Mouse (Mus musculus): Measurements from ENCODE around the gene Sprr2j-ps.

DNA sequence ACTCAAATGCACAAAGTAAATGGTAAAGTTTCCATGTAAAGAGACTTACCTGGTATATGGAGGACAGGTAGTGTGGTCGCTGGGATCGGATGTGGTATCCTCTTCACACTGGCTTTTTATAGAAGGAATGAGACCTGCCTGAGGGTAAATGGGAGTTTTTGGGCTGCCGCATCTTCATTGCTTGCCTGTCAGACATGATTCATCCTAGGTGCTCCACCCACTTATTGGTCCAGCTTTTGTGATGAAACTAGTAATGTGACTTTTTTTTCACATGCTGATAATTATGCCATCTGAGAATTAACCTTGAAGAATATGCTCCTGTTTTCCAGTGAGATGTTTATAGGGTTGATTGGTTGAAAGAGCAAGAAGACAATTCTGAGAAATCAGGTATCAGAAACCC, 20.8 kb downstream of the Sprr2j-ps start, which contains the start of gene Sprr1b:
- no peak for TF ChIP-seq CTCF (IDR thresholded peaks at IDR 0.05; ENCODE audit: control insufficient read depth, insufficient read depth, insufficient read length)
- TF ChIP-seq USF1 (IDR thresholded peaks at IDR 0.05; ENCODE audit: low read depth): no peak
- no peak for TF ChIP-seq MAX (IDR thresholded peaks at IDR 0.05)
- no peak for TF ChIP-seq MYOG (IDR thresholded peaks at IDR 0.05; ENCODE audit: control insufficient read depth, extremely low read depth, insufficient read length)
- no peak for TF ChIP-seq FOSL1 (IDR thresholded peaks at IDR 0.05; ENCODE audit: insufficient read depth, low read length, poor library complexity, severe bottlenecking)
- TF ChIP-seq CEBPB (IDR thresholded peaks at IDR 0.05; ENCODE audit: low read depth): no peak
- TF ChIP-seq MYOD1 (IDR thresholded peaks at IDR 0.05; ENCODE audit: control insufficient read depth, insufficient read length, low read depth): no peak

Data from C2C12 (cell line).